Mouse (Mus musculus) frontal cortex, adult (tissue): ENCODE results near the gene Klhl2.
A peak's percentile ranks its signal among the peaks of the same experiment; 100 is the strongest.

ENCODE experiments used
- ATAC-seq: cut with Nextera tagmentation; 2 replicates; pipeline ENCODE4 v1.9.2; 2017; ENCODE audit warnings: mild to moderate bottlenecking, moderate library complexity, mixed read lengths; ENCODE audit not compliant: low TSS enrichment

Gene Klhl2

GRCm38 (mm10) chr8:64692651-64693201 lies 157.1 kb downstream of the Klhl2 start, which contains the start of gene Cpe:
Gene Cpe (minus strand): TSS chr8:64693054.
- ATAC-seq: peak; percentile 92

- peak; percentile 32 for ATAC-seq
These were observed 158.0 kb downstream of the Klhl2 start for GRCm38 (mm10) chr8:64691591-64692401.

DNA sequence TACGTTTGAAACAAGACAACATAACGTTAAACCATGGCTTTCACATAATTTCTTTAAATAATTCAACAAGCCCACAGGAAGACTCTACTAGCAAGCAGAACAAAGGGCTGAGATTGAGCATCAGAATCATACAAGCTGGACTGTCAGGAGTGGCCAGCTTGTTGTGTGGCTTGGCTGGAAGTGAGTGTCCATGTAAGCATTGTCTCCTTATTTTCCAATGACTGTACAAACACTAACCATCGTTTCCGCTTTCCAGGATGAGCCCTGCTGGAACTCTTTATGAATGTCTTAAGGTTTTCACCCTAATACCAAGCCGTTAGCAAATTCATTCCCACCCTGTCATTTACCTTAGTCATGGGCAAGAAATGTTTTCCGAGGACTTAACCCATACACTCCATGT lies 159.0 kb downstream of the Klhl2 start:
- ATAC-seq: no peak

DNA sequence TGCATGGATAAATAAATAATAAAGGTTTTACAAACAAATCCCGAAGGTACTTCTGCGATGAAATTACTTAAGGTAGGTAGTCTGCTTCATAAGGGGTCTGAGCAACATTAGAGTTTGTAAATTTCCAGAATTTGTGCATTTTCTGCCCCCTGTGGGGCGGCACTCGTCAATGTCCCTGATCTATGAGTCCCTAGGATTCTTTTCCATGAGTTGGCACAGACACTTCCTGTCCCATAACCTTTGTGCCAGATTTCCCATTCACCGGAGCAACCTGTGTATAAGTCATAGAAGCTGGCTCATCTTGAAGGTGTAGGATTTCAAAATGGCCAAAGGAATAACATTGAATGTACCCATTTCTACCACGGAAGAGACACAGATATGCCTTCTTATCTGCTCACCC lies 159.5 kb downstream of the Klhl2 start:
- no peak for ATAC-seq
